Mouse (Mus musculus): ENCODE data around the gene Ntrk2.

- TF ChIP-seq CTCF (conservative IDR thresholded peaks at IDR 0.05; ENCODE audit: insufficient read depth, insufficient read length, low read depth, low read length), result no peak
- TF ChIP-seq POLR2A (IDR thresholded peaks at IDR 0.05; ENCODE audit: low read depth, low read length), result no peak
Observed at GRCm38 (mm10) chr13:59146616-59147015, 340.2 kb downstream of the Ntrk2 start.
